Mouse (Mus musculus) right cerebral cortex, postnatal 25 days (tissue): Measurements from ENCODE around the gene Susd1.
"Not testable (repeated sequence)": the region's sequence is repeated elsewhere in the genome, so short reads cannot be mapped to it uniquely, and the experiment has no call there.

Source experiments
- DNase-seq: peaks from one replicate; pipeline ENCODE4 v3.0.0; 2022

Gene Susd1

GRCm38 (mm10) chr4:59319136-59319941 is 119.1 kb downstream of the Susd1 start:
- no peak for DNase-seq

- DNase-seq, result no peak
Measured at GRCm38 (mm10) chr4:59318602-59319001, 119.8 kb downstream of the Susd1 start.

DNA sequence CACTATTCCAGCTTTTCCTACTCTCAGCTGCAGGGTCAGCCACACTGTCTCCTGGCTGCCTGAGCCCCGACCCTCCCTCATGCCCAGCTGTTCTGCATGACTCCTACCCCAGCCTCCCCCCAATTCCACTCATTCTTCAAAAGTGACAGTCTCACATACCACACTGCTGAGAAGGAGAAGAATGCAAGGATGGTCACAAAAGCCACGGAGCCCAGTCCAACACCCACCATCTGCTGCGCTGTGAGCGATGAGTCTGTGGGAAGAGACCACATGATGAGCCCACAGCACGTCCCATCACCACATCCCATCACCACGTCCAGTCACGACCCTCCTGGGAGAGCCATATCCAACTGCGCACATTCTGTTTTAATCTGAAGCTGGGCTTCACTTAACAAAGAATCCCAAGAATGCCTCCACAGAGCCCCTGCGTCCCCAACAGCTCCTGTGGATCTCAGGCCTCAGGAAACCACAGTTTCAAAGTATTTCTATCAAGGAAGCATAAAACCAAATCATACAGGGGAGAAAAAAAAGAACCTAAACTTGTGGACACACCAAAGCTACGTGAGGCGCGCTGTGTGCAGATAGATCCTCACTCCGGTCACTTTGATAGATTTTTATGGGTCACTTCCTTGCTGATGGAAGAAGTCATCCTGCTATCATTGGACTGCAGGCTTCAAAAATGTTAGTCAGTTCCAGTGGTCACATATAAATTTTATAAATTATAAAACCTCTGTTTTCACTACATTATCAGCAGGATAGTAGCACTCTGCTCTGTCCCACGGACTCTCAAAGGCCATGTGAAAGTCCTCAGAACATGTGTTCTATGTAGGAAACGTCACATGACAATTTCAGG is 122.7 kb downstream of the Susd1 start:
- DNase-seq, result no peak

GRCm38 (mm10) chr4:59314939-59315552 is 123.4 kb downstream of the Susd1 start:
- no peak for DNase-seq

DNA sequence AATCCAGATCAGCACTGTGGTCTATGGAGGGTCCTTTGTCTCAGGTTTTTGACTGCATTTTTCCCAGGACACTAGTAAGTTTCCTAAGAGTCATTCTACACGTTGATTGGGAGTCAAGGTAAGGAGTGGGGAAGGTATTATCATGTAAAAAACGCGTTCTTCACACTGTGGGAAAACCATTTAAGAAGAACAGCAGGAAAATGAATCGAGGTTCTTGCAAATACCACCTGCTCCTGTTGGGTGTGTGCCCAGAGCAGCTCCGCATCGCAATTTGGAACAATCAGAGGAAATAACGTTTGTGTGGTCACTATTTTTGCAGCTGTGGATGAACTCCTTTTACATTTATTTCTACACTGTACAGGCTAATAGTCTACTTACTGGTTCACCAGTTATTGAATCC is 125.5 kb downstream of the Susd1 start:
- DNase-seq, result no peak

DNA sequence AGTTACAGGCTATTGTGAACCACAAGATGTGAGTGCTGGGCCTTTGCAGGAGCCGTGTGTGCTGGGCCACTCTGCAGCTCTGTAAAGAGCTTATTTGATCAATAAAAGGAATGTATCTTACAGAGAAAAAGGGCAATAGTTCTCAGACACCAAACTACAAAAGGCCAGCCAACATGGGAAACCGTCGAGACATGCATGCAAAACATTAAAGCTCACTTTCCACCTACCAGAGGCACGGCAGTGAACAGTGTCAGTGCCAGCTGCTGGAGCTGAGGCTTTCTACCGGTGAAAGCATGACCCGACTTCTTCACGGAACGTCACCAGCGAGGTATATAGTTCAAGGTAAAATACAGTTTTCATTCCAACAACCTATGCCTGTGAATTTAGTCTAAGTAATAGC is 127.8 kb downstream of the Susd1 start:
- DNase-seq, result no peak

GRCm38 (mm10) chr4:59307841-59308589 is 130.4 kb downstream of the Susd1 start:
- DNase-seq, result no peak

DNA sequence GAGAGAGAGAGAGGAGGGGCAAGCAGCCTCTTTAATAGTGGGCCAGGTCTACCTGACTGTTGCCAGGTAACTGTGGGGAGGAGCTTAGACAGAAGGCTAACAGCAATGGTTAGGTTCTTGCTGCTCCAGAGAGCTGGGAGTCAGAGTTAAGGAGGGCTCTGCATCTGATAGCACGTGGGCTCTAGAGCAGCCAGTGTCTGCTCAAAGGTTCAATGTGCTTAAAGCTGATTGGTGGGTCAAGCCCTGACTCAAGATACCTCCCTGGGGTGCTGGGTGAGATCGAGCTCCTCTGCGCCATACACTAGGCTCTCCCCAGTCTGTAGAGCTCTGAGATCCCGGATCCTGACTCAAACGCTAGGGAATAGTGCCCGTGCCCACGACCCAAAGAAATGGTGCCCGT is 136.0 kb downstream of the Susd1 start:
- no peak for DNase-seq

DNA sequence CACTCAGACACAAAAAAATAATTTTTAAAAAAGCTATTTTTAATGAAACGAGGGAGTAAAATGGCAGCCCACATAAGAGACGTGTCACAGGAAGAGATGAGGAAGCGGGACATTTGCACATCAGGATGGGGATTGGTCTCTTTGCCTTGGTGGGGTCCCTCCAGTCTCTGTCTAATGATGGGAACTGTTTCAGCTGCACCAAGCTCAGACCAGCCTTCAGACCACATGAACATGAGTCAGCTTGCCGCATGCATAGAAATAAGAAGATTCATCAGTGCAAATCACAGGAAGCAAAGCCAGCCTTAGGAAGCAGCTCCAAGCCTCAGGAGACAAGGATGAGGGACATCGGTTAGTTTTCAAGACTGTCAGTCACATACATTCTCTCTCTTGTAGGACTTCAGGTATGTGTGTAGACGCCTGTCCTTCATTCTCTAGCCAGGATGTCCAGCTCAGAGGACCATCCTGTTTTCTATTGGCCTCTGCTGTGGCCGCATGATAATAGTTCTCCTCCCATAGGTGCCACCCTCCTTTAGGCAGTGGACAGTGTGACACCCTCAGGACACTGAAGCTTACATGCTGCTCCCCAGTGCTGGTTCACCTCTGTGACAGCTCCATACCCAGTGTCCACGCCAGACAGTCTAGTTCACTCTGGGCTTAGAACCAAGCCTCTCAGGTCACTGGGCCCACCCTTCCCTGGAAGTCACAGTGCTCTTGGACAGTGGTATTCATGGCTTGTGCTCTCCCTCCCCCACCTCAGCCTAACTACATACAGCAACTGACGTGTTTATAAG is 137.2 kb downstream of the Susd1 start:
- no peak for DNase-seq

- no peak for DNase-seq
Measured at GRCm38 (mm10) chr4:59298719-59299496, 139.5 kb downstream of the Susd1 start.

DNA sequence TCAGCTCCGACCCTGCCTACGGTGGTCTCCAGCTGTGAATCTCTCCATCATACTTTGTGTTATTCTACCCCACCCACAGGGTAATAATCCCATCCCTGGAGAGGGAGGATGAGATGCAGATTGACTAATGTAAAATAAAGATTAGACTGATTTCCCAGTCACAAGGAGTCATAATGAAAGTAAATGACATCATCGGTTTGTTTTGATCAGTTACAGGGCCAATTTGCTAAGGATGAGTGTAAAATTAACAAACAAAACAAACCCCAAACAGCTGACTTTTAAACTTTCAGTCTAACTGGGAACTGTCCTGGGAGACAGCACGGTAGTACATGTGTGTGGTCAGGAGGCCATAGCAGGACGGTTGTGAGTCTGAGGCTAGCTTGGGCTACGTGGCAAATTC is 143.3 kb downstream of the Susd1 start:
- DNase-seq, result no peak

DNA sequence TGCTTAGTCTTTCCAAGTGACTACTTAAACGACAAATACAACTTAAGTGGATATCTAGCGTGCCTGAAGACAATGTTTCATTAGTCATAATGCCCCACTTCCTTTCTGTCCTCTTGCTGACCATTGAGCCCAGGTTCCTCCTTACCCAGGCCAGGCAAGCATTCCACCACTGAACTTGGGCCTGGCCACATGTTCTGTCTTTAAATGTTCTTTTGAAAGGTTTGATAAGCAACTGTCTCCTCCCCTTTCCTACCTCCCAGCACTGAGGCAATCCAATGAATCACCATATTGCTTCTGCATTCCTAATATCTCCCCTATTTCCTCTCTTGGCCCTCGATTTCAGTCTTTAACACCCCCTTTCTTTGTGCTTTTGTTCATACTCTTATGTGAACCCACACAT is 143.8 kb downstream of the Susd1 start:
- no peak for DNase-seq

DNA sequence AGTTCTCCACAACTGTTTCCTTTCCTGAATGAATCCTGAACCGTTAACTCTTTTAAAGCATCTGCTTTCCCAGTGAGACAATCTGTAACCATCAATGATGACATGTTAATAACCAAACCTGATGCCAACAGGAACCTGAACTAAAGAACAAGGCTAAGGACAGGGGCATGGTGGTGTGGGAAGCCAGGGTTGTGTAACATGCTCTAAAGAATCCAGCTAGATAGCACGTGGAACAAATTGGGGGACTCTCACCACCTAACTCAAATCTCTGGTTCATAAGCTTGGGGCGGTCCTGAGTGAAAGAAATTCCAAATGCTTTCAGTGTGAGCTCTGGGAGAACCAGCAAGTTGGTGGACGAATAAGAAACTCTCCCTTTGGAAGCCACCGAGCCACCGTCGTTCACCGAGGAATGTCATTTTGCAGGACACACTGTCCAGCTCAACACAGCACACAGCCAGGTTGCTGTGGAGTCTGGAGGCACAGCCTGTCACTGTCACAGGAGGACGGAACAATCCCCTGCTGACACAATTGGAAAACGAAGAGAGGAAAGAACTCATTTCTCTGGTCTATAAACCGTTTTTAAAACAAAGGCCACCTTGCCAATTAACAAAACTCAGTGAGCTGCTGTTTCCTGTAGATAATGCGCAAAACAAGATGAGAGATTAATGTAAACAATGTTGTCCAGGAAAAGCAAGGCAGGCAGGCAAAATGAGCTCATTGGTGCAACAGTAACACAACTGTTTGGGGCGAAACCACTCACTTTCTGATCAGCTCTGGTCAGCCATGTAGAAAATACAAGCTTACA is 146.3 kb downstream of the Susd1 start:
- DNase-seq, result no peak

- no peak for DNase-seq
Measured at GRCm38 (mm10) chr4:59290972-59291576, 147.4 kb downstream of the Susd1 start.

GRCm38 (mm10) chr4:59287103-59287502 is 151.3 kb downstream of the Susd1 start:
- DNase-seq, result no peak

DNA sequence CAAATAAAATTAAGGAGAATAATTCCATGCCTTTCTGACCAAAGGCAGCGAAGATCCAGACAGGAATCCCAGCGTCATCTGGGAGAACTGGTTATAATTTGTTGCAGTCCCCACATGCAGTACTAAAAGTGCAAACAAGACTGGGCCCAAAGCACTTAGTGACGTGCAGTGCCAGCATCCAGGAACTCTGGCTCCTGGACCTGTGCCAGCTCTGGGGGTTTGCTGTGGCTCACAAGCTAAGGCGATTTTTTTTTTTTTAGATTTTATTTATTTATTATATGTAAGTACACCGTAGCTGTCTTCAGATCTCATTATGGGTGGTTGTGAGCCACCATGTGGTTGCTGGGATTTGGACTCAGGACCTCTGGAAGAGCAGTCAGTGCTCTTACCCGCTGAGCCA is 152.1 kb downstream of the Susd1 start:
- DNase-seq, result not testable (repeated sequence)

- no peak for DNase-seq
Measured at GRCm38 (mm10) chr4:59282699-59283487, 155.5 kb downstream of the Susd1 start.

DNA sequence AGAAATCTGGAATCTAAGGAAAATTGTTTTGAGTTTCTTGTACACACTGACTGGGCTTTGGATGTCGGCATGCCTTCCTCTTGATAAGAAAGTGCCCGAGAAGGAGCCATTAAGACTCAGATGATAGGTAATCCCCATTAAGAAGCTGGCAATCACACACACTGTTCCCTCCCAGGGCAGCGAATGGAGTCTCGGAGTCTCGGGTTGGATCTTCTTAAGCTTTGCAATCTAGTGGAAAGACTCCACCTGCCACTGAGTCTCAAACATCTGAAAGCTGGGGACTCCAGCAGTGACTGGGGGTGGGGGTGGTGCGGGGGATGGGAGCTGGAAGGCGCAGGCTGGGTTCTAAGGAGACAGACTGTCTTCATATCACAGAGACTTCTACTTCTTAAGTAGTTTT is 156.3 kb downstream of the Susd1 start:
- no peak for DNase-seq

- no peak for DNase-seq
Measured at GRCm38 (mm10) chr4:59280876-59281275, 157.6 kb downstream of the Susd1 start.
